Mouse (Mus musculus): ENCODE results near the gene Vmn2r31. TPM values are rescaled to one million over a fixed set of nuclear protein-coding genes. Genes with fewer than 3 reads are reported as not detected.

Vmn2r31 gene
- not detected in 2 replicates for polyA plus RNA-seq (2012; rRNA removed)

GRCm38 (mm10) chr7:7399603-7400002 lies at the start of gene Vmn2r31:
Vmn2r31 (minus strand) TSS chr7:7399703.

GRCm38 (mm10) chr7:7374431-7374830 lies 25.1 kb downstream of the Vmn2r31 start, which contains the start of gene Gm45783:
Gm45783 (minus strand) TSS chr7:7374573.

GRCm38 (mm10) chr7:7337509-7337908 lies 62.0 kb downstream of the Vmn2r31 start, which contains the start of gene Vmn2r30:
Vmn2r30 (minus strand) TSS chr7:7337609.

Other genes with a start within 250 kb of the Vmn2r31 start
- gene Zfp418, start 228.4 kb downstream of the Vmn2r31 start, polyA plus RNA-seq (2012; rRNA removed): 0.25 and 0.39 TPM in 2 replicates
- 0.98 and 1.1 TPM in 2 replicates for gene Zfp772, start 189.7 kb downstream of the Vmn2r31 start, polyA plus RNA-seq (2012; rRNA removed)
- 0.37 and 0.38 TPM in 2 replicates for gene Vmn2r29, start 152.4 kb downstream of the Vmn2r31 start, polyA plus RNA-seq (2012; rRNA removed)
- gene Gm45844, start 121.4 kb downstream of the Vmn2r31 start, polyA plus RNA-seq (2012; rRNA removed): 0.35 and 0.47 TPM in 2 replicates
- 6.0 and 7.0 TPM in 2 replicates for gene Clcn4, start 98.9 kb downstream of the Vmn2r31 start, polyA plus RNA-seq (2012; rRNA removed)
- gene Vmn2r30, start 62.1 kb downstream of the Vmn2r31 start, polyA plus RNA-seq (2012; rRNA removed): not detected in 2 replicates
- not detected in 2 replicates for gene Gm45783, start 25.1 kb downstream of the Vmn2r31 start, polyA plus RNA-seq (2012; rRNA removed)
- not detected in 2 replicates for gene Vmn2r32, start 80.3 kb upstream of the Vmn2r31 start, polyA plus RNA-seq (2012; rRNA removed)
- gene Vmn2r33, start 167.1 kb upstream of the Vmn2r31 start, polyA plus RNA-seq (2012; rRNA removed): not detected in 2 replicates

Measured in liver, embryonic 14 days (tissue).